Mouse (Mus musculus) kidney, embryonic 16.5 days (tissue): ENCODE data around the gene Prokr1. TPM values are rescaled to one million over a fixed set of nuclear protein-coding genes. Genes with fewer than 3 reads are reported as not detected.

ENCODE experiments used
- ATAC-seq: fragments of 200-750 bp; cut with Nextera tagmentation; 2 replicates; pipeline ENCODE4 v1.8.0; 2017; ENCODE audit warnings: moderate TSS enrichment; ENCODE audit not compliant: low FRiP score, low TSS enrichment
- H3K27ac ChIP-seq: fragments of 300-500 bp; sonication (generic); 2 replicates; pipeline ENCODE4 v1.5.1; 2014; ENCODE audit warnings: low read length
- H3K27me3 ChIP-seq: fragments of 300-500 bp; sonication (generic); 2 replicates; pipeline ENCODE4 v1.6.1; 2014; ENCODE audit warnings: low read length, control low read depth, mixed read lengths; ENCODE audit not compliant: insufficient read depth
- H3K36me3 ChIP-seq: fragments of 300-500 bp; sonication (generic); 2 replicates; pipeline ENCODE4 v1.6.1; 2014; ENCODE audit warnings: low read length, control low read depth, mixed read lengths; ENCODE audit not compliant: insufficient read depth
- H3K4me1 ChIP-seq: fragments of 300-500 bp; sonication (generic); 2 replicates; pipeline ENCODE4 v1.6.1; 2014; ENCODE audit warnings: low read length, control low read depth, mixed read lengths; ENCODE audit not compliant: insufficient read depth
- H3K4me2 ChIP-seq: fragments of 300-500 bp; sonication (generic); replicated peaks from 2 replicates; pipeline ENCODE4 v1.6.1; 2014; ENCODE audit warnings: low read depth, low read length
- H3K4me3 ChIP-seq: fragments of 300-500 bp; sonication (generic); 2 replicates; pipeline ENCODE4 v1.5.1; 2014; ENCODE audit warnings: mild to moderate bottlenecking, low read length
- H3K9ac ChIP-seq: fragments of 300-500 bp; sonication (generic); replicated peaks from 2 replicates; pipeline ENCODE4 v1.6.1; 2014; ENCODE audit warnings: low read length
- H3K9me3 ChIP-seq: fragments of 300-500 bp; sonication (generic); 2 replicates; pipeline ENCODE4 v1.6.1; 2016; ENCODE audit warnings: low read length, control low read depth
- WGBS: fragments of 180-500 bp; shearing (Covaris S2); extraction: QIAGEN DNeasy Blood & Tissue Kit; methylation state at CpG from one replicate; pipeline ENCODE4 v1.1.7; 2014; 5-methylcytosine and 5-hydroxymethylcytosine counted together
- polyA plus RNA-seq: library from polyadenylated mRNA; unstranded; fragments of >200 nt; fragmentation: Nextera tagmentation; extraction: Ambion mirVana; gene quantifications from 2 replicates; pipeline ENCODE4 v1.2.1, GENCODE M21; 2015

Gene Prokr1
- polyA plus RNA-seq, 1 experiment from 2014 or later, result 5.1 TPM

- H3K36me3 ChIP-seq, result no peaks in the 10 kb centered on the region
- 91% methylated on average over 2 of the region's 2 CpGs for WGBS
- no peak overlapping the region for H3K4me2 ChIP-seq
- no peak overlapping the region for H3K4me3 ChIP-seq
- H3K27me3 ChIP-seq, result no peaks in the 10 kb centered on the region
- H3K27ac ChIP-seq, result no peak overlapping the region
- ATAC-seq, result no peak
- H3K9ac ChIP-seq, result no peak overlapping the region
- H3K4me1 ChIP-seq, result no peaks in the 10 kb centered on the region
- no peaks in the 10 kb centered on the region for H3K9me3 ChIP-seq
Measured at GRCm38 (mm10) chr6:87531456-87532015, 59.0 kb downstream of the Prokr1 start.

GRCm38 (mm10) chr6:87530386-87530785, 60.2 kb downstream of the Prokr1 start:
- H3K9ac ChIP-seq, result no peak overlapping the region
- no peak for ATAC-seq
- no peak overlapping the region for H3K27ac ChIP-seq
- H3K4me2 ChIP-seq, result no peak overlapping the region
- no peaks in the 10 kb centered on the region for H3K9me3 ChIP-seq
- H3K4me1 ChIP-seq, result no peaks in the 10 kb centered on the region
- H3K4me3 ChIP-seq, result no peak overlapping the region
- 84% methylated on average over 2 of the region's 2 CpGs for WGBS
- H3K36me3 ChIP-seq, result no peaks in the 10 kb centered on the region
- H3K27me3 ChIP-seq, result no peaks in the 10 kb centered on the region

Other genes starting within 250 kb of the Prokr1 start
- not detected in 2 replicates for gene Gkn1, start 239.8 kb downstream of the Prokr1 start, polyA plus RNA-seq
- gene Gkn2, start 217.4 kb downstream of the Prokr1 start, polyA plus RNA-seq, result not detected in 2 replicates
- gene Gkn3, start 201.8 kb downstream of the Prokr1 start, polyA plus RNA-seq, result 0.35 and 0.56 TPM in 2 replicates
- not detected in 2 replicates for gene Bmp10, start 161.7 kb downstream of the Prokr1 start, polyA plus RNA-seq
- gene Arhgap25, start 57.5 kb downstream of the Prokr1 start, polyA plus RNA-seq, result 5.4 and 6.3 TPM in 2 replicates
- 18.1 and 18.7 TPM in 2 replicates for gene Aplf, start 81.5 kb upstream of the Prokr1 start, polyA plus RNA-seq
- 1.4 and 2.0 TPM in 2 replicates for gene Efcc1, start 140.1 kb upstream of the Prokr1 start, polyA plus RNA-seq
- 1.0 and 1.6 TPM in 2 replicates for gene Gp9, start 187.3 kb upstream of the Prokr1 start, polyA plus RNA-seq
- 10.9 and 14.7 TPM in 2 replicates for gene Rab43, start 221.4 kb upstream of the Prokr1 start, polyA plus RNA-seq
- gene Gm45140, start 245.1 kb upstream of the Prokr1 start, polyA plus RNA-seq, result 2.7 and 5.2 TPM in 2 replicates
- 41.3 and 49.3 TPM in 2 replicates for gene Isy1, start 248.1 kb upstream of the Prokr1 start, polyA plus RNA-seq